Comparison of ENCODE assay signal across 8 mouse cellular contexts in genomic region chr1:132298425-132298800, GRCm38 (mm10). TPM values are rescaled to one million over a fixed set of nuclear protein-coding genes. Genes with fewer than 3 reads are reported as not detected.
DNase-seq lines count a peak whose midpoint lies in the region; ATAC-seq and TF ChIP-seq lines count a peak whose summit lies in the region.

Gene Klhdc8a (plus strand): TSS chr1:132298626.

- H3K27ac ChIP-seq in brown adipose tissue, adult 24 weeks (replicated peaks; ENCODE audit: low read depth, low read length): no peak within 1 kb of the TSS
- peak within 1 kb of the TSS; percentile 33; the same call in 1 of the 2 replicates for H3K27ac ChIP-seq in forebrain, embryonic 14.5 days (ENCODE audit: low read depth, low read length)
- H3K27ac ChIP-seq in hindbrain, embryonic 13.5 days: peak within 1 kb of the TSS; percentile 86
- peak within 1 kb of the TSS; percentile 70 for H3K27ac ChIP-seq in lung, postnatal 0 days (ENCODE audit: low read length)

- ATAC-seq in Patski: peak; percentile 51
- peak; percentile 62 for ATAC-seq in forebrain, embryonic 14.5 days
- peak; percentile 65 for ATAC-seq in hindbrain, embryonic 13.5 days (ENCODE audit: low FRiP score)
- ATAC-seq in lung, postnatal 0 days: peak; percentile 56

- no peak for TF ChIP-seq EP300 in lung, postnatal 0 days (IDR thresholded peaks at IDR 0.05)

- WGBS in forebrain, embryonic 14.5 days: under 1% methylated on average over 28 of the region's 28 CpGs
- WGBS in hindbrain, embryonic 13.5 days: 2% methylated on average over 28 of the region's 28 CpGs
- 2% methylated on average over 23 of the region's 28 CpGs for WGBS in lung, postnatal 0 days

- H3K9me3 ChIP-seq in forebrain, embryonic 14.5 days (replicated peaks; ENCODE audit: control insufficient read depth, low read length): no peaks in the 10 kb centered on the region
- H3K9me3 ChIP-seq in hindbrain, embryonic 13.5 days: no peaks in the 10 kb centered on the region
- no peaks in the 10 kb centered on the region for H3K9me3 ChIP-seq in lung, postnatal 0 days (ENCODE audit: low read length)

- peak within 1 kb of the TSS; percentile 81 for H3K9ac ChIP-seq in forebrain, embryonic 14.5 days (ENCODE audit: low read length)
- peak within 1 kb of the TSS; percentile 84 for H3K9ac ChIP-seq in hindbrain, embryonic 13.5 days
- peak within 1 kb of the TSS; percentile 61 for H3K9ac ChIP-seq in lung, postnatal 0 days (replicated peaks; ENCODE audit: low read depth)

- peak within 1 kb of the TSS; percentile 100 for H3K4me2 ChIP-seq in forebrain, embryonic 14.5 days (ENCODE audit: low read length)
- peak within 1 kb of the TSS; percentile 95 for H3K4me2 ChIP-seq in hindbrain, embryonic 13.5 days
- peak within 1 kb of the TSS; percentile 98 for H3K4me2 ChIP-seq in lung, postnatal 0 days (replicated peaks; ENCODE audit: low read depth, low read length)

- in situ Hi-C loops in Patski (cut with MboI; ENCODE audit: low pct_unique_long_range_greater_than_20kb): loop anchor here (25.0 kb wide), 1 partner anchor 561 kb away; the partner anchor contains the start of gene Slc26a9

- CTCF ChIA-PET in Patski (lab: Charles Lee): interaction anchor here (0.7 to 3.2 kb wide), 4 partner anchors 14 to 141 kb away, joined by 3 to 13 read pairs (median 10); no protein-coding TSS in a partner anchor

- no peaks in the 10 kb centered on the region for H3K4me1 ChIP-seq in brown adipose tissue, adult 24 weeks (ENCODE audit: control insufficient read depth, insufficient read depth, insufficient read length, low read length)
- peaks cover 19% of the 10 kb centered on the region for H3K4me1 ChIP-seq in forebrain, embryonic 14.5 days (ENCODE audit: control insufficient read depth, insufficient read depth, low read length)
- H3K4me1 ChIP-seq in hindbrain, embryonic 13.5 days (replicated peaks): peaks cover 63% of the 10 kb centered on the region
- H3K4me1 ChIP-seq in lung, postnatal 0 days (ENCODE audit: insufficient read depth, low read depth, low read length): peaks cover 10% of the 10 kb centered on the region; the same call in 1 of the 2 replicates

- no peaks in the 10 kb centered on the region for H3K36me3 ChIP-seq in forebrain, embryonic 14.5 days (ENCODE audit: control insufficient read depth, insufficient read depth, low read length)
- no peaks in the 10 kb centered on the region for H3K36me3 ChIP-seq in hindbrain, embryonic 13.5 days
- no peaks in the 10 kb centered on the region for H3K36me3 ChIP-seq in lung, postnatal 0 days (ENCODE audit: insufficient read depth, low read length)

- DNase-seq in Patski (ENCODE audit: low read depth, low spot score): no peak
- DNase-seq in forebrain, embryonic 14.5 days (ENCODE audit: low spot score): peak; percentile 74
- DNase-seq in layer of hippocampus, postnatal 36 days: peak; percentile 43 to 50
- peak; percentile 72 for DNase-seq in lung, postnatal 0 days (ENCODE audit: low spot score)
- peak; percentile 55 for DNase-seq in right cerebral cortex, postnatal 25 days
- no peak for DNase-seq in ovary, adult 18-20 months (ENCODE audit: low spot score)

- TF ChIP-seq CTCF in Patski (IDR thresholded peaks at IDR 0.05): no peak
- no peak for TF ChIP-seq CTCF in lung, postnatal 0 days (IDR thresholded peaks at IDR 0.05)

- POLR2A ChIA-PET in Patski (lab: Charles Lee): interaction anchor here (0.8 to 5.8 kb wide), 8 partner anchors 8 to 56 kb away, joined by 3 to 23 read pairs (median 4); no protein-coding TSS in a partner anchor

- H3K4me3 ChIP-seq in brown adipose tissue, adult 24 weeks (ENCODE audit: insufficient read depth, low read depth, low read length): peak within 1 kb of the TSS; percentile 58
- H3K4me3 ChIP-seq in forebrain, embryonic 14.5 days (ENCODE audit: low read depth, low read length): peak within 1 kb of the TSS; percentile 57
- peak within 1 kb of the TSS; percentile 64 for H3K4me3 ChIP-seq in hindbrain, embryonic 13.5 days
- peak within 1 kb of the TSS; percentile 52 for H3K4me3 ChIP-seq in lung, postnatal 0 days (ENCODE audit: low read depth, low read length)

- no peaks in the 10 kb centered on the region for H3K27me3 ChIP-seq in Patski
- 0 out of 2 replicates have a peak, but pooled peaks cover 3% of the 10 kb centered on the region for H3K27me3 ChIP-seq in forebrain, embryonic 14.5 days (replicated peaks; ENCODE audit: control insufficient read depth, insufficient read depth, low read length)
- peaks cover 25% of the 10 kb centered on the region for H3K27me3 ChIP-seq in hindbrain, embryonic 13.5 days
- H3K27me3 ChIP-seq in lung, postnatal 0 days (replicated peaks; ENCODE audit: insufficient read depth, low read length): 0 out of 2 replicates have a peak, but pooled peaks cover 3% of the 10 kb centered on the region

RNA-seq across cellular contexts. Expression of gene Klhdc8a, which starts in this region (rescaled TPM):
- 141 TPM for polyA plus RNA-seq in Patski (2021)
- not detected in 2 replicates for polyA plus RNA-seq in brown adipose tissue, adult 24 weeks (2012; ENCODE audit: insufficient read depth, insufficient read length, missing spikeins)
- polyA plus RNA-seq in forebrain, embryonic 14.5 days (2014; fragmentation: Nextera tagmentation; extraction: Ambion mirVana): 3.4 TPM in 2 replicates
- polyA plus RNA-seq in hindbrain, embryonic 13.5 days (2015; fragmentation: Nextera tagmentation; extraction: Ambion mirVana): 5.1 and 5.4 TPM in 2 replicates
- total RNA-seq in layer of hippocampus, postnatal 36 days (2021): 1 to 10 TPM; 3.0 to 3.3 TPM
- 4.1 and 4.4 TPM in 2 replicates for polyA plus RNA-seq in lung, postnatal 0 days (2015; fragmentation: Nextera tagmentation; extraction: Ambion mirVana)

Comparison
In these comparisons a context has a peak if more than half of its experiments do, and no peak if none do; other contexts are left out.
1. RNA of gene Klhdc8a (polyA plus RNA-seq): 141 TPM in Patski (single experiment); 5.1 to 5.4 TPM in hindbrain, embryonic 13.5 days, 4.1 to 4.4 TPM in lung, postnatal 0 days, 3.4 TPM in forebrain, embryonic 14.5 days and not detected in brown adipose tissue, adult 24 weeks; every median in the first group is over 10 times any median in the second.
2. DNase-seq: peak in forebrain, embryonic 14.5 days (single experiment), layer of hippocampus, postnatal 36 days (2 of 2), lung, postnatal 0 days (single experiment) and right cerebral cortex, postnatal 25 days (single experiment); none in Patski (single experiment) and ovary, adult 18-20 months (single experiment).
3. Peak in every context shown above with its lines, with median percentiles within 50 percentile points of each other: ATAC-seq, H3K4me3 ChIP-seq, H3K4me2 ChIP-seq and H3K9ac ChIP-seq.